Mouse (Mus musculus) right cerebral cortex, postnatal 10 days (tissue): ENCODE measurements around the gene Orm1.
A peak's percentile ranks its signal among the peaks of the same experiment; 100 is the strongest.

Experiments
- DNase-seq, 2 experiments: peaks; one replicate each; pipeline ENCODE4 v3.0.0; 2021; ENCODE audit warnings: low spot score in 2 of 2

The Orm1 gene

GRCm38 (mm10) chr4:63344295-63344694, at the start of gene Orm1:
Gene Orm1, plus strand, starts transcription at chr4:63344560.
- no peak for DNase-seq

GRCm38 (mm10) chr4:63295641-63296040, 48.7 kb upstream of the Orm1 start:
- DNase-seq = peak in 1 of 2 experiments; percentile 55

GRCm38 (mm10) chr4:63296263-63296662, 48.1 kb upstream of the Orm1 start:
- no peak for DNase-seq

- no peak for DNase-seq
Measured at GRCm38 (mm10) chr4:63296876-63297275, 47.5 kb upstream of the Orm1 start.

GRCm38 (mm10) chr4:63298191-63298590, 46.2 kb upstream of the Orm1 start:
- DNase-seq = no peak

GRCm38 (mm10) chr4:63302641-63303040, 41.7 kb upstream of the Orm1 start:
- no peak for DNase-seq

- peak; percentile 85 to 93 for DNase-seq
Measured at GRCm38 (mm10) chr4:63307175-63308062, 36.9 kb upstream of the Orm1 start.

- no peak for DNase-seq
Measured at GRCm38 (mm10) chr4:63308316-63308715, 36.0 kb upstream of the Orm1 start.

GRCm38 (mm10) chr4:63310247-63310855, 34.0 kb upstream of the Orm1 start:
- no peak for DNase-seq

GRCm38 (mm10) chr4:63311426-63311825, 32.9 kb upstream of the Orm1 start:
- DNase-seq = no peak

- DNase-seq = no peak
Measured at GRCm38 (mm10) chr4:63314063-63314462, 30.3 kb upstream of the Orm1 start.

GRCm38 (mm10) chr4:63316076-63316746, 28.1 kb upstream of the Orm1 start:
- no peak for DNase-seq

GRCm38 (mm10) chr4:63319566-63319965, 24.8 kb upstream of the Orm1 start:
- DNase-seq = peak in 1 of 2 experiments; percentile 70

GRCm38 (mm10) chr4:63323275-63323815, 21.0 kb upstream of the Orm1 start:
- DNase-seq = no peak

GRCm38 (mm10) chr4:63333403-63333802, 11.0 kb upstream of the Orm1 start:
- no peak for DNase-seq

- peak in 1 of 2 experiments; percentile 49 for DNase-seq
Measured at GRCm38 (mm10) chr4:63338414-63339076, 5.8 kb upstream of the Orm1 start.

- no peak for DNase-seq
Measured at GRCm38 (mm10) chr4:63342491-63342890, 1.9 kb upstream of the Orm1 start.

- no peak for DNase-seq
Measured at GRCm38 (mm10) chr4:63343608-63344007, 752 bp upstream of the Orm1 start.

- no peak for DNase-seq
Measured at GRCm38 (mm10) chr4:63345261-63345660, 901 bp downstream of the Orm1 start.

- DNase-seq = no peak
Measured at GRCm38 (mm10) chr4:63346659-63347058, 2.3 kb downstream of the Orm1 start.

GRCm38 (mm10) chr4:63348524-63348923, 4.2 kb downstream of the Orm1 start:
- DNase-seq = no peak
